Mouse (Mus musculus) forebrain, postnatal 0 days (tissue): ENCODE data around the gene Tmem242. TPM values are rescaled to one million over a fixed set of nuclear protein-coding genes. Genes with fewer than 3 reads are reported as not detected.

ENCODE experiments used
- ATAC-seq: fragments of 200-750 bp; cut with Nextera tagmentation; 2 replicates; pipeline ENCODE4 v1.8.0; 2017; ENCODE audit warnings: mild to moderate bottlenecking, moderate library complexity
- DNase-seq: peaks from one replicate; pipeline ENCODE4 v3.0.0-alpha.2; 2015
- H3K27ac ChIP-seq: fragments of 300-500 bp; sonication (generic); 2 replicates; pipeline ENCODE4 v1.5.1; 2014; ENCODE audit warnings: low read depth, mild to moderate bottlenecking, antibody characterized with exemption, low read length, moderate library complexity, mixed read lengths
- H3K27me3 ChIP-seq: fragments of 300-500 bp; sonication (generic); 2 replicates; pipeline ENCODE4 v1.6.1; 2014; ENCODE audit warnings: mild to moderate bottlenecking, low read length, mixed read lengths; ENCODE audit not compliant: insufficient read depth
- H3K36me3 ChIP-seq: fragments of 300-500 bp; sonication (generic); 2 replicates; pipeline ENCODE4 v1.6.1; 2014; ENCODE audit warnings: mild to moderate bottlenecking, moderate library complexity; ENCODE audit not compliant: insufficient read depth
- H3K4me1 ChIP-seq: fragments of 300-500 bp; sonication (generic); 2 replicates; pipeline ENCODE4 v1.6.1; 2014; ENCODE audit warnings: antibody characterized with exemption; ENCODE audit not compliant: insufficient read depth
- H3K4me2 ChIP-seq: fragments of 300-500 bp; sonication (generic); 2 replicates; pipeline ENCODE4 v1.6.1; 2014; ENCODE audit warnings: low read depth, mild to moderate bottlenecking, moderate library complexity
- H3K4me3 ChIP-seq: fragments of 300-500 bp; sonication (generic); 2 replicates; pipeline ENCODE4 v1.5.1; 2014; ENCODE audit warnings: low read depth, low read length, mixed read lengths
- H3K9ac ChIP-seq: fragments of 300-500 bp; sonication (generic); 2 replicates; pipeline ENCODE4 v1.6.1; 2014; ENCODE audit warnings: mild to moderate bottlenecking
- H3K9me3 ChIP-seq: fragments of 300-500 bp; sonication (generic); 2 replicates; pipeline ENCODE4 v1.6.1; 2016; ENCODE audit warnings: low read length
- CTCF ChIP-seq: sonication (generic); IDR thresholded peaks from 2 replicates; pipeline ENCODE4 v1.5.1; 2016; ENCODE audit warnings: antibody characterized with exemption, control low read depth, low read depth
- WGBS: fragments of 180-500 bp; shearing (Covaris S2); extraction: QIAGEN DNeasy Blood & Tissue Kit; methylation state at CpG from one replicate; pipeline ENCODE4 v1.1.7; 2014; 5-methylcytosine and 5-hydroxymethylcytosine counted together
- microRNA-seq, 2 experiments: library from miRNA; unstranded; fragments of <30 nt; microRNA quantifications; one replicate each; pipeline ENCODE4; 2016
- polyA plus RNA-seq: library from polyadenylated mRNA; unstranded; fragments of >200 nt; fragmentation: Nextera tagmentation; extraction: Ambion mirVana; gene quantifications from 2 replicates; pipeline ENCODE4 v1.2.1, GENCODE M21; 2015
- total RNA-seq: library from RNA; depleted of rRNA; stranded (reverse); fragments of >200 nt; gene quantifications from 2 replicates; pipeline ENCODE4 v1.2.3, GENCODE M21; 2014; rRNA removed

Gene Tmem242
- total and polyA plus RNA-seq, 2 experiments from 2014 or later: 96.4 to 123 TPM

DNA sequence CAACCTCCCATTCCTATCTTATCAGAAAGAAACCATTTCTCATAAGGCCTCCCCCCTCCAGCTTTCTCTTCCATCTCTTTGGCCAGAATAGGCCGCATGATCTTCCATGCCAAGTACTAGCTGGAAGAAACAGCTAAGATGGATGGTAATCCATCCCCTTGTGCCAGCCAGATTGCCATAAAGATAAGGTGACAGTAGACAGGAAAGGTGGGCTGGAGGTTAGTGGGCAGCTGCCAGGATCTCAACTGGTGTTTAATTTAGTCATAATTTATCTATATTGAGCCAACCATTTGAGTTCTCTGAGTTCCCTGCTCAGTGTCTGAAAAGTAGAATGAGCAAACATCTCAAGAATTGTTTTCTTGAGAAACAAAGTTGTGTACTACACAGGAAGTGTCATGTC lies 54.4 kb downstream of the Tmem242 start:
- Histone ChIP-seq H3K27me3 (no peaks in the 10 kb centered on the region), H3K27ac (no peak overlapping the region), H3K9ac (no peak overlapping the region), H3K9me3 (no peaks in the 10 kb centered on the region), H3K4me1 (no peaks in the 10 kb centered on the region), H3K4me3 (no peak overlapping the region), H3K4me2 (no peak overlapping the region), H3K36me3 (no peaks in the 10 kb centered on the region)
- ATAC-seq (no peak), DNase-seq (no peak)
- 95% methylated on average over 1 of the region's 1 CpGs for WGBS
- no peak for TF ChIP-seq CTCF

GRCm38 (mm10) chr17:5377930-5378310 lies 62.1 kb downstream of the Tmem242 start:
- H3K4me3 ChIP-seq: no peak overlapping the region
- no peak overlapping the region for H3K9ac ChIP-seq
- no peaks in the 10 kb centered on the region for H3K27me3 ChIP-seq
- H3K9me3 ChIP-seq: no peaks in the 10 kb centered on the region
- H3K27ac ChIP-seq: 0 out of 2 replicates have a peak overlapping the region, but pooled peaks have one; percentile 29
- TF ChIP-seq CTCF: no peak
- ATAC-seq: no peak
- no peak for DNase-seq
- H3K36me3 ChIP-seq: no peaks in the 10 kb centered on the region
- 29% methylated on average over 7 of the region's 7 CpGs for WGBS
- H3K4me1 ChIP-seq: no peaks in the 10 kb centered on the region
- H3K4me2 ChIP-seq: no peak overlapping the region

DNA sequence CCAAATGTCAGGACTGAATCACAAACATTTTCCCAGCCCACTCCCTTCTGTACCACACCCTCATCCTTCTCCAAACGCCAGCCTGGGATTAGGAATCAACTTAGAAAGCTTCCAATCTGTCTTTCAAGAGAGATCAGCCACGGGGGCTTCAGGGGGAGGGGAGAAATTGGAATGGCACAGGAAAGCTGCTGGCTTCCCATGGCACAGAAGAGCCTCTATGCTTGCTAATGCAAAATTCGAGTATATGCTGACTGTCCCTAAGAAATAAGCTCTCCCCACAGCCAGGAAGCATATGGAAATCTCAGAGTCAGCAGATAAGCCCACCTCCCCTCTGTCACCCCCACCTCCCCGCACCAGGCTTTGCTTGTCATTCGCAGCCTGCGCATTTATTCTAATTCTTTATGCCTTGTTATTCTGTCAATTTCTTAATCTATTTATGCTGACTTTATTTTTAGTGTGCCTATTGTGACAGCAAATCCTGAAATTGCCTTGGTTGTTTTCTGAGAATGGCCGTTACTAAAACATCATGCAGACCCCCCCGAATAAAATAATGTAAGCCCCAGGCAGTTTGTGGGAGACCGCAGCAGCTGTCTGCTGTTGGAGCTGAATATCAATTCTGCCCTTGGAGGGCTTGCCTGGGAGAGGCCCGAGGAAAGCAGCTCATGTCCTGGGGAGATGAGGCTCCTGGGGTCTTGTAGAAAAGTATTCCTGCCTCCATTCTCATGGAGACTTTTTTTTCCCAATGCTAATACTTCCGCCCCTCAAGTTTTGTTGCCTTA lies 62.7 kb downstream of the Tmem242 start:
- no peaks in the 10 kb centered on the region for H3K9me3 ChIP-seq
- WGBS: 13% methylated on average over 11 of the region's 11 CpGs
- H3K4me3 ChIP-seq: no peak overlapping the region
- H3K36me3 ChIP-seq: no peaks in the 10 kb centered on the region
- 0 out of 2 replicates have a peak overlapping the region, but pooled peaks have one; percentile 29 for H3K27ac ChIP-seq
- no peaks in the 10 kb centered on the region for H3K4me1 ChIP-seq
- ATAC-seq (peak; percentile 86), DNase-seq (peak; percentile 35)
- TF ChIP-seq CTCF: no peak
- no peak overlapping the region for H3K4me2 ChIP-seq
- H3K9ac ChIP-seq: no peak overlapping the region
- no peaks in the 10 kb centered on the region for H3K27me3 ChIP-seq

DNA sequence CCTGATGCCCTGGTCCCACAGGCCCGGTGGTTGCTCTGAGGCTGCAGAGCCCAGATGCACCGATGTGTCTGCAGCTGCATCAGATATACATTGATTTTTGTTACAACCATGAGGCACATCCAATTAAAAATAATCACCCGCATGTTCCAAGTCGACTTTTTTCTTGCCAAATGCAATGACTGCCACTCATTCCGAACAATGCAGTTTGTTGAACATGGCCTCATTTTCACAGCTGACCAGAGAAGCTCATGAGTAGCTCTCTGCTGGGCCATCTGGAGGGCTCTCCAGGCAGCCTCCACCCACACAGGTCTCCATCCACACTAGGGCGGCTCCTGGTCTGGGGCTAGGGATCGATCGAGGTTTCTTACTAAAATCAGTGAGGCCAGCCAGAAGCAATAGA lies 67.1 kb downstream of the Tmem242 start:
- Histone ChIP-seq H3K27me3 (no peaks in the 10 kb centered on the region), H3K4me2 (no peak overlapping the region), H3K9ac (no peak overlapping the region), H3K4me1 (no peaks in the 10 kb centered on the region), H3K9me3 (no peaks in the 10 kb centered on the region), H3K4me3 (no peak overlapping the region), H3K27ac (no peak overlapping the region), H3K36me3 (no peaks in the 10 kb centered on the region)
- DNase-seq (peak; percentile 27), ATAC-seq (0 out of 2 replicates have a peak, but pooled peaks have one; percentile 32)
- 56% methylated on average over 8 of the region's 8 CpGs for WGBS
- no peak for TF ChIP-seq CTCF

DNA sequence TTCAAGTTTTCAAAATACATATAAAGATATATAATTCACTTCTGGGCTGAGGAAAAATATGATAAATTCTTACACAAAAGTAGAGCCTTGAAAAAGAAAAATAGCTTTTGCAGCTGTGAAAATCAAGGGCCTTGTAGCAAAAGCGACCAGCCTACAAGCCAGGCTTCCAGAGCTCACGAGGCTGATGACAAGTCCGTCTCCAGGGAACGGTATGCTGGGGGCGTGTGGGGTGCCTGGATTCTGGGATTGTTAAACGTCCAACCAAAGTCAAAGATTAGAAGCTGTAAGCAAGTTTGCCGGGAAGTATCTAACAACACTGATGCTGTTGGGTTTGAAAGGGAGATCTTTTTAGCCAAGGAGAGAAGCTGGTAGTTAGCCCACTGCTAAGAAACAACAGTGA lies 68.5 kb downstream of the Tmem242 start:
- Histone ChIP-seq H3K4me1 (no peaks in the 10 kb centered on the region), H3K9ac (no peak overlapping the region), H3K36me3 (no peaks in the 10 kb centered on the region), H3K4me2 (no peak overlapping the region), H3K27ac (no peak overlapping the region), H3K27me3 (no peaks in the 10 kb centered on the region), H3K4me3 (no peak overlapping the region), H3K9me3 (no peaks in the 10 kb centered on the region)
- DNase-seq (no peak), ATAC-seq (no peak)
- 48% methylated on average over 7 of the region's 7 CpGs for WGBS
- TF ChIP-seq CTCF: no peak

DNA sequence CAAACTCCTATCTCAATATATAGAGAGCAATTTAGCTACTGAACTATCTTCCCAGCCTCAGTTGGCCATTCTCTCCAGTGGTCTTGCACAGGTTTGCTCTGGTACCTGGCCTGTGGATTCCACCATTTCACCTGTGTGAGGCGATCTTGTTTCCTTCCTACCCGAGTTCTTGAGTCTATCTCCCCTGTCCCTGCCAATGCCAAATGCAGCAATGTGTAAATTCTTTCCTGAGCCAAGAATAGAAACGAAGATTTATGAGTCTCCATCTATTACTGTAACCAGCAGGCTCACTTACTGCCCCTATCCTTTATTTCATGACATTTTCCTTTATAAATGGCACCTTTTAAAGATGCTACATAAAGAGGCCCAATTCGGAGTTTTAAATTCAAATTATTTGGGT lies 69.0 kb downstream of the Tmem242 start:
- no peak for DNase-seq
- no peaks in the 10 kb centered on the region for H3K27me3 ChIP-seq
- no peak overlapping the region for H3K9ac ChIP-seq
- H3K36me3 ChIP-seq: no peaks in the 10 kb centered on the region
- H3K4me2 ChIP-seq: no peak overlapping the region
- no peak for TF ChIP-seq CTCF
- no peak overlapping the region for H3K27ac ChIP-seq
- H3K4me3 ChIP-seq: no peak overlapping the region
- no peaks in the 10 kb centered on the region for H3K9me3 ChIP-seq
- ATAC-seq: no peak
- H3K4me1 ChIP-seq: no peaks in the 10 kb centered on the region
- WGBS: 53% methylated on average over 4 of the region's 4 CpGs

GRCm38 (mm10) chr17:5365992-5366398 lies 74.1 kb downstream of the Tmem242 start:
- Histone ChIP-seq H3K36me3 (no peaks in the 10 kb centered on the region), H3K9me3 (no peaks in the 10 kb centered on the region), H3K27me3 (no peaks in the 10 kb centered on the region), H3K4me3 (no peak overlapping the region), H3K9ac (no peak overlapping the region), H3K4me2 (no peak overlapping the region), H3K4me1 (no peaks in the 10 kb centered on the region), H3K27ac (no peak overlapping the region)
- 71% methylated on average over 8 of the region's 8 CpGs for WGBS
- no peak for TF ChIP-seq CTCF
- ATAC-seq (no peak), DNase-seq (no peak)

Small RNA genes lying within 50 kb of the gene (microRNA-seq; reads per million reads assigned to microRNA genes)
- 0 reads per million in 2 experiments for gene Gm22475

Other genes with a start within 250 kb of the Tmem242 start
- 0.15 and 1.3 TPM in 2 replicates for gene Ldhal6b, start 21.5 kb downstream of the Tmem242 start, total RNA-seq
- gene Ldhal6b, start 21.5 kb downstream of the Tmem242 start, polyA plus RNA-seq: 0.16 TPM in 1 of 2 replicates, not detected in the other
- 16.3 and 16.7 TPM in 2 replicates for gene Zdhhc14, start 52.3 kb upstream of the Tmem242 start, total RNA-seq
- gene Zdhhc14, start 52.3 kb upstream of the Tmem242 start, polyA plus RNA-seq: 6.7 and 9.9 TPM in 2 replicates